Mouse (Mus musculus) forebrain, embryonic 10.5 days (tissue): ENCODE results near the gene Gstp3. TPM values are rescaled to one million over a fixed set of nuclear protein-coding genes. Genes with fewer than 3 reads are reported as not detected.
"Not testable (repeated sequence)": the region's sequence is repeated elsewhere in the genome, so short reads cannot be mapped to it uniquely, and the experiment has no call there.

ENCODE experiments used
- DNase-seq: peaks from one replicate; pipeline ENCODE4 v3.0.0-alpha.2; 2017; ENCODE audit warnings: low spot score; ENCODE audit errors: extremely low spot score
- H3K27ac ChIP-seq: fragments of 300-500 bp; sonication (generic); 2 replicates; pipeline ENCODE4 v1.5.1; 2016; ENCODE audit warnings: mild to moderate bottlenecking
- H3K27me3 ChIP-seq: fragments of 300-500 bp; sonication (generic); 2 replicates; pipeline ENCODE4 v1.6.1; 2016; ENCODE audit warnings: mild to moderate bottlenecking; ENCODE audit not compliant: poor library complexity, severe bottlenecking
- H3K36me3 ChIP-seq: fragments of 300-500 bp; sonication (generic); replicated peaks from 2 replicates; pipeline ENCODE4 v1.6.1; 2016; ENCODE audit warnings: mild to moderate bottlenecking, moderate library complexity
- H3K4me1 ChIP-seq: fragments of 300-500 bp; sonication (generic); 2 replicates; pipeline ENCODE4 v1.6.1; 2016
- H3K4me3 ChIP-seq: fragments of 300-500 bp; sonication (generic); 2 replicates; pipeline ENCODE4 v1.5.1; 2016; ENCODE audit warnings: mild to moderate bottlenecking, moderate library complexity
- H3K9me3 ChIP-seq: fragments of 300-500 bp; sonication (generic); 2 replicates; pipeline ENCODE4 v1.6.1; 2016; ENCODE audit warnings: mild to moderate bottlenecking, moderate library complexity
- WGBS: fragments of 180-500 bp; shearing (Covaris S2); methylation state at CpG from one replicate; pipeline ENCODE4 v1.1.7; 2016; 5-methylcytosine and 5-hydroxymethylcytosine counted together
- polyA plus RNA-seq: library from polyadenylated mRNA; unstranded; fragments of >200 nt; fragmentation: Nextera tagmentation; extraction: Ambion mirVana; gene quantifications from 2 replicates; pipeline ENCODE4 v1.2.1, GENCODE M21; 2016

Gstp3 gene
- polyA plus RNA-seq, 1 experiment from 2014 or later, result not detected

DNA sequence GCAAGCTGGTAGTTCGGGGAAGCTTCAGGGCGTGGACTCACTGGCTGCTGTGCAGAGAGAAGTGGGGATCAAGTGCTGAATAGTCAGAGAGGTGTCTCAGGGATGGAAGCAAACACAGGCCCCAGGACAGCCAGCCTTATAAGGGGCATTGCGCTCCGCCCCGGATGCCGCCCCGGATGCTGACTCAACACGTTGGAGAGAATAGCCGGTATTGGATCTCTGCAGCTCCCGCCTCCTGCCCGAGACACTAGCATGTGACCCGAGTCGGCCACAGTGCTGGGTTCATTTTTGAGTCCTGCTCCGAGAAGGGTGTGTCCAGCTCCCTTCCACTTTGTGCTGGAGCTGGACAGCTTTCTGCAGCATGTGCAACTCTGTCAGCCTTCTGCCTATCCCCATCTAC is 17.2 kb downstream of the Gstp3 start:
- Histone ChIP-seq H3K27ac (no peak overlapping the region), H3K27me3 (no peaks in the 10 kb centered on the region), H3K4me3 (no peak overlapping the region), H3K9me3 (no peaks in the 10 kb centered on the region), H3K36me3 (no peaks in the 10 kb centered on the region), H3K4me1 (peaks cover 18% of the 10 kb centered on the region)
- DNase-seq, result no peak
- 78% methylated on average over 14 of the region's 14 CpGs for WGBS

DNA sequence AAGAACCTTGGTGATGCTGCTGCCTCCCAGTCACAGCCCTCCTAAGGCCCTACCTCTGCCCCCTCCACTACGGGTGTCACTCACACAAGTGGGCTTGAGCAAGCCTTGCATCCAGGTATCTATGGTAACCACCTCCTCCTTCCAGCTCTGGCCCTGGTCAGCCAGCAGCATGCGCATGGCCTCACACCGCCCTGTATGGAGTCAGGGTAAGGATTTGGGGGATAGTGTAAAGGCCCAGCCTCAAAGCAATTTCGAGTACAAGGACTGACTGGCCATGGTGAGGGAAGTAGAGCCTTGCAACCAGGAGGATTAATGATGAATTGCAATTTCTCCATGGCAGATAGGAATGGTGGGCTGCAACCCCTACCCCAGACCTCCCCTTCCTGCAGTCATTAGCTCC is 17.9 kb downstream of the Gstp3 start:
- not testable (repeated sequence) for H3K36me3 ChIP-seq, DNase-seq, H3K27ac ChIP-seq, H3K9me3 ChIP-seq, H3K27me3 ChIP-seq, H3K4me3 ChIP-seq
- H3K4me1 ChIP-seq, result peaks cover 22% of the 10 kb centered on the region
- 87% methylated on average over 4 of the region's 4 CpGs for WGBS

DNA sequence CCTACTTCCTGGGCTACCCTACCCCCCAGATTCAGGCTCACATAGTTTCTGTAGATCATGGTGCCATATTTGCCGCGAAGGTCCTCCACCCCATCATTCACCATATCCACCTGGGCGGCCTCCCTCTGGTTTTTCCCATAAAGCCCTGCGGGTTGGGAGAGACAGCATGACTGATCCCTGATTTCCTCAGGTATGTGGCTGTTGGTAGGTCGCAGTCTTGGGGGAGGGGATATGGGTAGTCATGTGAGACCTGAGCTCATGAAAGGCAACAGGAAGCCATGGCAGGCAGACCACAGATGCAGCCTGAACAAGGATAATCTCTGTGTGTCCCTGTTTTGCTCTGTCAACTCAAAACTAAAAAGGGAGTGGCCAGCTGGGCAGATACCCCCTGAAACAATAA is 18.4 kb downstream of the Gstp3 start:
- H3K9me3 ChIP-seq, H3K36me3 ChIP-seq, DNase-seq, H3K4me3 ChIP-seq, H3K27ac ChIP-seq, H3K27me3 ChIP-seq: not testable (repeated sequence)
- peaks cover 24% of the 10 kb centered on the region for H3K4me1 ChIP-seq
- 92% methylated on average over 5 of the region's 5 CpGs for WGBS

DNA sequence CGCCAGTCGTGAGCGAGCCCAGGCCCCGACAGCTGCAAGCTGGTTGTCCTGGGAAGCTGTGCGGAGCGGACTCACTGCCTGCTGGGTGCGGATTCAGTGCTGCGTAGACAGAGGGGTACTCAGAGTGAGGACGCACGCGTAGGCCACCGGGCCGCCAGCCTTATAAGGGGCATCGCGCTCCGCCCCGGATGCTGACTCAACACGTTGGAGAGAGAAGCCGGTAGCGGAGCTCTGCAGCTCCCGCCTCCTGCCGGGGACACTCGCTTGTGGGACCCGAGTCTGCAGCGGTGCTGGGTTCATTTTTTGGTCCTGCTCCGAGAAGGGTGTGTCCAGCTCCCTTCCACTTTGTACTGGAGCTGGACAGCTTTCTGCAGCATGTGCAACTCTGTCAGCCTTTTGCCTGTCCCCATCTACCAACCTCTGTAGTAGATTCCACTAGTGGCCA is 21.6 kb downstream of the Gstp3 start, which contains the start of gene Gstp1:
Gene Gstp1, minus strand, starts transcription at position 198 of the 445 bp plus-strand sequence.
- peak within 1 kb of the TSS; percentile 68 for H3K4me3 ChIP-seq
- no peaks in the 10 kb centered on the region for H3K27me3 ChIP-seq
- peak; percentile 78 for DNase-seq
- peak within 1 kb of the TSS; percentile 91 for H3K27ac ChIP-seq
- no peaks in the 10 kb centered on the region for H3K9me3 ChIP-seq
- H3K36me3 ChIP-seq, result peaks cover 14% of the 10 kb centered on the region
- under 1% methylated on average over 26 of the region's 26 CpGs for WGBS
- peaks cover 23% of the 10 kb centered on the region for H3K4me1 ChIP-seq

DNA sequence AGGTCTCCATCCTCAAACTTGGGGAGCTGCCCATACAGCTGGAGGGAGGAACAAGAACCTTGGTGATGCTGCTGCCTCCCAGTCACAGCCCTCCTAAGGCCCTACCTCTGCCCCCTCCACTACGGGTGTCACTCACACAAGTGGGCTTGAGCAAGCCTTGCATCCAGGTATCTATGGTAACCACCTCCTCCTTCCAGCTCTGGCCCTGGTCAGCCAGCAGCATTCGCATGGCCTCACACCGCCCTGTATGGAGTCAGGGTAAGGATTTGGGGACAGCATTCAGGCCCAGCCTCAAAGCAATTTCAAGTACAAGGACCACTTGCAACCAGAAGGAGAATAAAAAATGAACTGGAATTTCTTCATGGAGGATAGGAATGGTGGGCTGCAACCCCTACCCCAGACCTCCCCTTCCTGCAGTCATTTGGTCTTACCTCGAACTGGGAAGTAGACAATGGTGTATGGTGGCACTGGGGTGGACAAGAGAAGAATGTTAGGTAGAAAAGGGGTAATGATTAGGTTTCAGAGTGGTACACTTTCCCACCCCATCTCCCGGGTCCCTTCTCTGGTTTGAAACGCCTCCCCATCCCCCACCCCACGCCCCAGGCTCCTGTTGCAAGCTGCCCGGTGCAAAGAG is 22.1 kb downstream of the Gstp3 start:
- Histone ChIP-seq H3K36me3 (peaks cover 14% of the 10 kb centered on the region), H3K27ac (peak overlapping the region; percentile 91), H3K4me1 (peaks cover 23% of the 10 kb centered on the region), H3K4me3 (peak overlapping the region; percentile 68)
- DNase-seq, H3K9me3 ChIP-seq, H3K27me3 ChIP-seq: not testable (repeated sequence)
- WGBS, result 24% methylated on average over 7 of the region's 8 CpGs

DNA sequence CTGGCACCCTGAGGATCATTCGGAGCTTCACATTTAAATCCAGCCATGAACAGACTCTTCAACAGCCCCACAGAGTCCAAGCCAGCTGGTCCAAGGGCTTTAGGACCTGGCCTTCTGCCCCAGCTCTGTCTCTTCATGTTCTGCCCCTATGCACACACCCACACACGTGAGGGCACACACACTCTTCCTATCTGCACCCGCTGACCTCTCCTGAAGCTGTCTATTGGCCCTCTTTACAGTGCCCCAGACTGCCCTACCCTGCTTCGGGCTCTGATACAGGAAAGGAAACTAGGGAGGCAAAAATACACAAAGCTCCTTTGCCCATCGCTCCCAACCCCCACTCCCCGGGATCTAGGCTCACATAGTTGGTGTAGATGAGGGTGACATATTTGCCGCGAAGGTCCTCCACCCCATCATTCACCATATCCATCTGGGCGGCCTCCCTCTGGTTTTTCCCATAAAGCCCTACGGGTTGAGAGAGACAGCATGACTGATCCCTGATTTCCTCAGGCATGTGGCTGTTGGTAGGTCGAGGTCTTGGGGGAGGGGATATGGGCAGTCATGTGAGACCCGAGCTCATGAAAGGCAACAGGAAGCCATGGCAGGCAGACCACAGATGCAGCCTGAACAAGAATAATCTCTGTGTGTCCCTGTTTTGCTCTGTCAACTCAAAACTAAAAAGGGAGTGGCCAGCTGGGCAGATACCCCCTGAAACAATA is 22.9 kb downstream of the Gstp3 start:
- Histone ChIP-seq H3K27ac (0 out of 2 replicates have a peak overlapping the region, but pooled peaks have one; percentile 9), H3K4me3 (peak overlapping the region; percentile 16), H3K9me3 (no peaks in the 10 kb centered on the region), H3K36me3 (peaks cover 14% of the 10 kb centered on the region), H3K4me1 (peaks cover 23% of the 10 kb centered on the region), H3K27me3 (no peaks in the 10 kb centered on the region)
- no peak for DNase-seq
- WGBS, result 81% methylated on average over 12 of the region's 12 CpGs

DNA sequence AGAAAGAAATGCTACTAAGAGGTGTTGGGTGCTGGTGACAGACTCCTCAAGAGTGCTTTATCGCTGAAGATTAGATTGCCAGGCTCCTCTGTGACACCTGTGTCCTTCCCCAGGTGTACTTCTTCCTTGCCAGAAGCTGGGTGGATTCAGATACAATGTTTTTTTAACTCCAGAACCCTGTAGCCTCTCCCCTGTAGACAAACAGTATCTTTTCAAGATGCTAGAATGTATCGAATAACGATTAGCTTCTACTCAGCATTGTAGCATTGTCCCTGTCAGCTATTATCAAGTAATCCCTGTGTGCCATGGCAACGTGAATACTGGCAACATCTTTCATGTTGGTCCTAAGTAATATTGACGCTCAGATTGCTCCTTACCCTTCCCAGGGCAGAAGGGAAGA is 25.6 kb downstream of the Gstp3 start:
- Histone ChIP-seq H3K4me3 (no peak overlapping the region), H3K27me3 (no peaks in the 10 kb centered on the region), H3K27ac (no peak overlapping the region), H3K36me3 (peaks cover 14% of the 10 kb centered on the region), H3K4me1 (peaks cover 23% of the 10 kb centered on the region), H3K9me3 (no peaks in the 10 kb centered on the region)
- WGBS, result 64% methylated on average over 5 of the region's 5 CpGs
- DNase-seq, result no peak

DNA sequence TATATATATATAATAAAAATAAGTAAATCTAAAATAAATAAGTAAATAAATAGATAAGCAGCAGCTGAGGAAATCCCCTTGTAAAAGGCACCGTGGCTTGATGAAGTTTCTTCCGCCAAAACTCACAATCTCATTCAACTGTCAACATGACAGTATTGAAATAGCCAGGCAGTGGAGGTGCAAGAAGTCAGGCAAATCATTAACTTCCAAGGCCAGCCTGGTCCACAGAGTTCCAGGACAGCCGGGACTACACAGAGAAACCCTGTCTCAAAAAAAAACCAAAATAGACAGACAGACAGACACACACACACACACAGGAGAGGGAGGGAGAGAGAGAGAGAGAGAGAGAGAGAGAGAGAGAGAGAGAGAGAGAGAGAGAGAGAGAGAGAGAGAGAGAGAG is 26.1 kb downstream of the Gstp3 start:
- no peaks in the 10 kb centered on the region for H3K27me3 ChIP-seq
- H3K4me3 ChIP-seq, result no peak overlapping the region
- peaks cover 22% of the 10 kb centered on the region for H3K4me1 ChIP-seq
- DNase-seq, result no peak
- 0 out of 2 replicates have a peak, but pooled peaks cover 3% of the 10 kb centered on the region for H3K9me3 ChIP-seq
- no peak overlapping the region for H3K27ac ChIP-seq
- H3K36me3 ChIP-seq, result peaks cover 14% of the 10 kb centered on the region
- WGBS, result 86% methylated on average over 3 of the region's 3 CpGs

DNA sequence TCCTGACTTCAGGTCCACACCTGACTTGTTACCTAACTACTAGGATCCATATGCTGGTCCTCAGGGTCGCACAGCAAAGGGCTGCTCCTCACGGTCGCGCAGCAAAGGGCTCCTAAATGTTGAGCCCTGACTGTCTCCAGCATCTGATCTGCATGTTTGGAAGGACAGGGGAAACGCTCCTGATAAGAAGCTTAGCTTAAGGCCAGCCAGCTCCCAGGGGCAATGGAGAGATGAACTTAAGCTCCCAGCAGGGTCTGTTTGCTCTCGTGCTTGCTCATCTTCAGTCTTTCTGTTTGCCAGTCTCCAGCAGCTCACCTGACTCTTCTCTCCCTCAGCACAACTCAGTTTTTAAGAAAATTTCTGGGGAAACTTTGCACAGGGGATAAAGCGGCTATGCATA is 26.7 kb downstream of the Gstp3 start:
- Histone ChIP-seq H3K9me3 (peaks cover 4% of the 10 kb centered on the region; the same call in 1 of the 2 replicates), H3K36me3 (peaks cover 14% of the 10 kb centered on the region), H3K4me3 (no peak overlapping the region), H3K4me1 (peaks cover 16% of the 10 kb centered on the region), H3K27me3 (no peaks in the 10 kb centered on the region), H3K27ac (no peak overlapping the region)
- DNase-seq, result no peak
- WGBS, result 46% methylated on average over 7 of the region's 7 CpGs

DNA sequence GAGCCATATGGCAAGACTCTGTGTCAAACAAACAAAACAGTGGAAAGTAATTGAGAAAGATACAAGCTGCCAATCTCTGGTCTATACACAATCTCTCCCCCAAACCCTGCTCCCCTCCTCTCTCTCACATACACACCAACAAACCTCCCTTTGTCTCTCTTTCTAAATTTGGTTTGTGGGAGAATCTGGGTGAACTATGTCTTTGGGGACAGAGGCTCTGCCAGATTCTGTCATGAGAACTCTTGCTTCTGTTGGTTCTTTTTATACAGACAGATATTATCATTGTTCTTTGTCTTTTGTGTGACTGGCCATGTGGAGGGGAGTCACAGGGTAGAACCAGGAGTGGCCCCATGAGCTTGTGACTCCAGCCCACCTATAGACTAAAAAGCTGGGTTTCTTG is 31.8 kb downstream of the Gstp3 start:
- Histone ChIP-seq H3K4me1 (no peaks in the 10 kb centered on the region), H3K9me3 (peaks cover 21% of the 10 kb centered on the region), H3K4me3 (no peak overlapping the region), H3K27ac (no peak overlapping the region), H3K27me3 (no peaks in the 10 kb centered on the region), H3K36me3 (no peaks in the 10 kb centered on the region)
- DNase-seq, result no peak

DNA sequence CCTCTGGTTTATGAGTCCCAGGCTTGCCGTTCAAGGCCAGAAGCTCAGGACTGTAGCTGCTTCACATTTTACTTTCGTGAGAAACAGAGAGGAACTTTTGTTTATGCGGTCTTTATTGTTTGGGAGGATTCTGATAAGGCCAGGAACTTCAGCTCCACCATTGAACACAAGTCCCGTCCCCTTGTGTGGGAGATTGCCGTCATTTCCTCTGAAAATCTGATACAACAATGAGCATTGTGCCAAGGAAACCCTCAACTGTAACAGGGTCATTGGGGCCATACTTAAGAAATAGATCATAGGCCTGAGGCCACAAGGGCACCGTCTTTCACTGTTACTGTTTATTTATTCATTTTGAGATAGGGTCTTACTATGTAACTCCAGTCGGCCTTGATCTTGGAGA is 36.2 kb downstream of the Gstp3 start:
- H3K27me3 ChIP-seq, result no peaks in the 10 kb centered on the region
- peaks cover 12% of the 10 kb centered on the region for H3K4me1 ChIP-seq
- WGBS, result 80% methylated on average over 7 of the region's 7 CpGs
- no peak overlapping the region for H3K4me3 ChIP-seq
- DNase-seq, result no peak
- H3K27ac ChIP-seq, result no peak overlapping the region
- peaks cover 18% of the 10 kb centered on the region for H3K9me3 ChIP-seq
- H3K36me3 ChIP-seq, result no peaks in the 10 kb centered on the region

DNA sequence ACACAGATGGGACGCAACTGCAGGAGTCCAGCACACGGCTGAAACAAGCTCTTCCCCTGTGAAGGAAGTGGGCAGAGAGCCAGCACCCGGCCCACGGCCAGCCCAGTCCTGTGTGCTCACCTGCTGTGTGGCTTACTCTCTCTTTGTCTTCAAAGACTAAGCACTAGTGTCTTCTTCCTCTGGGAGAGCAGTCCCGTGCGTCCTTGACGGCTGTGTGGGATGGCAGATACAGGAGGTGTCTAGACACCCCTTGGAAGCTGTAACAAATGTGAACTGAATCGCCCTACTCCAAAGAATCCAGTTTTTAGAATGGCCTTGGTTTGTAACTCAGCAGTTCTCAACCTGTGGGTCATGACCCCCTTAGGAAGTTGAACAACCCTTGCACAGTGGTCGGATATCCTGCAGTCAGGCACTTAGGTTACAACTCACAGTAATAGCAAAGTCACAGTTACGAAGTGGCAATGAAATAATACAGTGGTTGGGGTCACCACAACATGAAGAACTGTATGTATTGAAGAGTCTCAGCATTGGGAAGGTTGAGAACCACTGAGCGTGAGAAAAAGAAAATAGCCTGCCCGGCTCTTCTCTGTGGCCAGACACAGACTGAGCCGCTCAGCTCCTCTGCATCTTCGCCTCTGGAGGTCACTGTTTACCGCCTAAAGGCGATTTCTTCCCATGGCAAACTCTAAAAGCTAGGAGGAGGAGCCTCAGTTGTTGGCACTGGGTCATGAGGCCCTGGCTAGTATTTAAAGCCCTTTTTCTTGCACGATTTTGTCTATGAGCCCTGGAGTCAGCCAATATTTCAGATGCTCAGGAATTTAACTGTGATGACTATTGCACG is 40.4 kb downstream of the Gstp3 start:
- peak; percentile 57 for DNase-seq
- 39% methylated on average over 18 of the region's 18 CpGs for WGBS
- H3K27me3 ChIP-seq, result no peaks in the 10 kb centered on the region
- H3K9me3 ChIP-seq, result no peaks in the 10 kb centered on the region
- 0 out of 2 replicates have a peak overlapping the region, but pooled peaks have one; percentile 46 for H3K27ac ChIP-seq
- peaks cover 21% of the 10 kb centered on the region for H3K4me1 ChIP-seq
- H3K36me3 ChIP-seq, result no peaks in the 10 kb centered on the region
- no peak overlapping the region for H3K4me3 ChIP-seq
